27 mouse cellular contexts compared by ENCODE assay signal in the genomic region with DNA sequence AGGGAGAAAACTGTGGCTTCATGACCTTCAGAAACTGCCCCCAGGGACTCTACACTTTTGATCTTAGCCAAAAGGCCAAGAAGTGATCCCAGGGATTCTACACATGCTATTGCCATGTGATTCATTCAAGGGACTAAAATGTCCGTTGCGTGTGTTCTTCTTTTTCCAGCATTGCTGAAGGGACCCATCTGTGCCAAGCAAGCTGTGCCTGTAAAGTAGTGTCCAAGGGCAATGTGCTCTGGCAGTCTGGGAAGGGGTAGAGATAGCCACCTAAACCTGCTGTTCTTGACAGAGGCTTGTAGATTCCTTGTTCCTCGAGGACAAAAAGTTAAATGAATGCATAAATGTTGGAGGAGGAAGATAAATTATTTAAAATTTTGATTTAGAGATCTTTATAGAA.
"Had no signal": no experiment of that assay in that cellular context is flagged by ENCODE, and none has a peak within 500 bp of the region (broad histone marks: within the 10 kb centered on the region; RNA-seq: fewer than 3 reads in every experiment).

No protein-coding gene starts in this region.

- ATAC-seq: hindbrain, postnatal 0 days; intestine, embryonic 16.5 days; liver, embryonic 12.5 days had no signal

- H3K9me3 ChIP-seq: heart, embryonic 13.5 days; heart, embryonic 15.5 days; hindbrain, embryonic 13.5 days; hindbrain, embryonic 15.5 days; kidney, embryonic 15.5 days; limb, embryonic 13.5 days; limb, embryonic 15.5 days; liver, embryonic 12.5 days had no signal

- H3K4me1 ChIP-seq: heart, embryonic 13.5 days; heart, embryonic 15.5 days; hindbrain, embryonic 13.5 days; hindbrain, embryonic 15.5 days; kidney, embryonic 15.5 days; limb, embryonic 13.5 days; limb, embryonic 15.5 days; liver, embryonic 12.5 days had no signal

- DNase-seq: gastrocnemius, postnatal 14 days; gastrocnemius, postnatal 36 days; heart, adult 11 months; heart, adult 2 months; heart, postnatal 14 days; heart, postnatal 36 days; kidney, adult 11 months; kidney, adult 2 months; kidney, adult 9 months; kidney, postnatal 14 days; kidney, postnatal 36 days; layer of hippocampus, adult 9-11 months; layer of hippocampus, postnatal 36 days; left cerebral cortex, postnatal 4 days had no signal

- H3K9ac ChIP-seq: heart, embryonic 13.5 days; heart, embryonic 15.5 days; hindbrain, embryonic 13.5 days; hindbrain, embryonic 15.5 days; kidney, embryonic 15.5 days; limb, embryonic 13.5 days; limb, embryonic 15.5 days; liver, embryonic 12.5 days; liver, embryonic 14.5 days had no signal

- H3K4me3 ChIP-seq: heart, adult 2 months; heart, embryonic 13.5 days; heart, embryonic 15.5 days; hindbrain, embryonic 13.5 days; hindbrain, embryonic 15.5 days; kidney, embryonic 15.5 days; limb, embryonic 13.5 days; limb, embryonic 15.5 days; liver, embryonic 12.5 days had no signal

- H3K27me3 ChIP-seq: hindbrain, embryonic 15.5 days; kidney, embryonic 15.5 days; limb, embryonic 13.5 days; limb, embryonic 15.5 days; liver, embryonic 12.5 days had no signal

- H3K4me2 ChIP-seq: heart, embryonic 11.5 days; heart, embryonic 13.5 days; heart, embryonic 15.5 days; hindbrain, embryonic 13.5 days; hindbrain, embryonic 15.5 days; kidney, embryonic 15.5 days; limb, embryonic 13.5 days; limb, embryonic 15.5 days; liver, embryonic 12.5 days had no signal

- H3K27ac ChIP-seq: heart, adult 2 months; heart, embryonic 13.5 days; heart, embryonic 15.5 days; hindbrain, embryonic 13.5 days; hindbrain, embryonic 15.5 days; hindbrain, postnatal 0 days; kidney, embryonic 15.5 days; kidney, postnatal 0 days; limb, embryonic 13.5 days; limb, embryonic 15.5 days; liver, embryonic 12.5 days; liver, embryonic 14.5 days had no signal

- H3K36me3 ChIP-seq: heart, embryonic 13.5 days; heart, embryonic 15.5 days; hindbrain, embryonic 13.5 days; hindbrain, embryonic 15.5 days; kidney, embryonic 15.5 days; limb, embryonic 13.5 days; limb, embryonic 15.5 days; liver, embryonic 12.5 days had no signal
